Mouse (Mus musculus) brain, embryonic 14.5 days (tissue): ENCODE results near the gene Stard9. TPM values are rescaled to one million over a fixed set of nuclear protein-coding genes. Genes with fewer than 3 reads are reported as not detected.

ENCODE experiments used
- DNase-seq: peaks from one replicate; pipeline ENCODE4 v3.0.0-alpha.2; 2011; ENCODE audit warnings: low read depth
- CTCF ChIP-seq: fragments of 200-500 bp; IDR thresholded peaks from 2 replicates; pipeline ENCODE4 v1.5.1; 2012; ENCODE audit warnings: inconsistent platforms, mild to moderate bottlenecking, moderate library complexity, borderline replicate concordance; ENCODE audit not compliant: insufficient read depth, insufficient read length; ENCODE audit errors: extremely low read depth
- POLR2A ChIP-seq: fragments of 200-500 bp; IDR thresholded peaks from 2 replicates; pipeline ENCODE4 v1.6.1; 2012; ENCODE audit warnings: mild to moderate bottlenecking, inconsistent platforms, borderline replicate concordance; ENCODE audit not compliant: poor library complexity, insufficient read depth, insufficient read length, severe bottlenecking; ENCODE audit errors: extremely low read depth
- polyA plus RNA-seq: library from polyadenylated mRNA; depleted of rRNA; stranded (reverse); fragments of >200 nt; gene quantifications from 2 replicates; pipeline ENCODE4 v1.2.3, GENCODE M21; 2012

Stard9 gene
- polyA plus RNA-seq, 1 experiment = 16.1 TPM

GRCm38 (mm10) chr2:120628076-120628865 is 650 bp upstream of the Stard9 start:
- TF ChIP-seq POLR2A = no peak
- no peak for TF ChIP-seq CTCF
- no peak for DNase-seq

DNA sequence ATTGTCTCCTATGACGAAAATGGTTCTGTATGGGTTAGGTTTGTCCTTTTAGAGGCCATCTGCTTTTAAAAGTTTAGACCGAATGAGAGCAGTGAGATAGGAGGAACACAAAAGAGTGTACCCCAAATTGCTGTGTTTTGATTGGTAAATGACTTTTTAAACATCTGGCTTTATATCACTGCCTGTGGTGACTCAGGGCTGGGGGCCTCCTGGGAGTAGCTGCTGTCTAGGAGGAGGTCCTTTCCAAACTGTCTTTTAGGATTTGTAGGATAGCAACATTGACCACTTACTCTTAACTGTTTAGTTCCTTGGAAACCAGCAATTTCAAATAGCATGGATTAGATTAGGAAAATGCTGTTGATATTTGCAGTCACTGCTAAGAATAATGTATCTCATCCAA is 1.3 kb downstream of the Stard9 start:
- DNase-seq = no peak
- TF ChIP-seq CTCF (no peak), POLR2A (no peak)

DNA sequence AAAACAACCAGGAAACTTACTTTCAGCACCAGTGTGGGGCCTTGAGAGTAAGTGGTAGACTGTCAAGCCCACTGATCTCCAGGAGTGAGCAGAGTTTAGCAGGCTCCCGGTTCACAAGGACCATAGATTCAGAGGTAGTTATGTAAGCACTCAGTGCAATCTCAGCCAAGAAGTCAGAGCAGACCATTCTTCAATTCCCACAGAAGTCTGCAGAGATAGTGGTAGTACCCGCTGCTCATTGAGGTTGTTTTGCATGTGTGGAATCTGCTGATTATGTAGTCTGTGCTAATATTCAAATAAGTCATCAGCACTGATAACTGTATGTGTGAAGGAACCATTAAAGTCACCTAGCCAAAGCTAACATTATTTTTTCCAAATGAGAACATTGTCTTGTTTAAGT is 1.7 kb downstream of the Stard9 start:
- DNase-seq = no peak
- TF ChIP-seq CTCF (no peak), POLR2A (no peak)

GRCm38 (mm10) chr2:120631521-120631920 is 2.6 kb downstream of the Stard9 start:
- TF ChIP-seq CTCF = no peak
- TF ChIP-seq POLR2A = no peak
- no peak for DNase-seq

- TF ChIP-seq POLR2A (no peak), CTCF (no peak)
- DNase-seq = no peak
Observed at GRCm38 (mm10) chr2:120631957-120632356, 3.0 kb downstream of the Stard9 start.

GRCm38 (mm10) chr2:120640835-120641234 is 11.9 kb downstream of the Stard9 start:
- DNase-seq = no peak
- TF ChIP-seq CTCF (no peak), POLR2A (no peak)

GRCm38 (mm10) chr2:120643836-120644235 is 14.9 kb downstream of the Stard9 start:
- DNase-seq = peak; percentile 77
- TF ChIP-seq POLR2A (no peak), CTCF (no peak)

DNA sequence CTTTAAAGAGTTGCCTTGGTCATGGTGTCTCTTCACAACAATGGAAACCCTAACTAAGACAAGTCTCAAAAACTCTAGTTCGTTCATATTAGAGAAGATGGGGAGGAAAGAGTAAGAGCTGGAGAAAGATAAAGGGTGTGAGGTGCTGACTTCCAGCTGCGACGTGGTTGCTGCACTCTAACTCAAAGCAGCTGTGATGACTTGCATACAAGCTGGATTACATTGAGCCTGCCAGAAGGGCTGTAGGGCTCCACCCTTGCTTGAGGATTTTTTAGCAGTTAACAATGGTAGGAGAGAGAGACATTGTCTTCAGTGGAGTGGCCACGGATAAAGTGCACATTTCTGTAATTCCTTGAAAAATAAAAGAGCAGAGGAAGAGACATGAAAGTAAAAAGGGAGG is 17.9 kb downstream of the Stard9 start:
- no peak for DNase-seq
- TF ChIP-seq CTCF = no peak
- no peak for TF ChIP-seq POLR2A

- DNase-seq = no peak
- TF ChIP-seq POLR2A (no peak), CTCF (no peak)
Observed at GRCm38 (mm10) chr2:120652256-120652924, 23.5 kb downstream of the Stard9 start.

DNA sequence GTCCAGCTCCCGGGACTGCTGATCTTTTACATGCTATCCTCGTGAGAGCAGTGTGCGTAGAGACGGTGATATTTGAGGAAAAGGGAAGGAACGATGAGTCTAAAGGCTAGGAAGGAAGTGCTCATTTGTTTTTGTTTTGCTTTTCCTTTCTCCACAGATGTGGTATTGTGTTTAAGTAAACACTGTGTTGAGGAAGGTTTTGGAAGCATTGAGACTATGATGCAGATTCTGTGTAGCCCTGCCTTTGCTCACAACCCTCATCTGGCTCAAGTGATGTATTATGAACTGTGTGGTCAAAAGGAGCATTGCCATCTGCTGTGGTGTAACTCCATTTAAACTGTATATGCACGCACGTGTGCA is 24.0 kb downstream of the Stard9 start:
- peak; percentile 1 for DNase-seq

DNA sequence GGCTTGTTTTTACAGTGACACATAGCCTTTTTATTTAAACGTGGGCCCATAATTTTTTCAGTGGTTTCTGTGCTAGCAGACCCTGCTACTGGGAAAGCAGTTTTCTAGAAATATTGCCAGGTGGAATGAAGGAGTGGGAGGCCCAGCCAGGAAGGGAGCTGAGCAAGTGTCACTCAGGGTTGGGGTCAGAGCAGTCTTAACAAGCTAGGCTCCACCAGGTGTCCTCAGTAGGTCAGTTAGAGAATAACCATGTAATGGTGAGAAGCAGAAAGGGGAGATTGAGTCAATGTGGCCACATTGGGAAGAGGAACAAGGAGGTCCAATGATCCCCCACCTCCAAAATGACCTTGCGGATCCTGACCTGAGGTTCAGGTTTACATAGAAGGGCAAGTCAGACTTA is 25.8 kb downstream of the Stard9 start:
- TF ChIP-seq CTCF (no peak), POLR2A (no peak)
- no peak for DNase-seq

More for the DNA sequence above, 24.0 kb downstream of the Stard9 start:
- TF ChIP-seq POLR2A = no peak
- TF ChIP-seq CTCF = no peak

GRCm38 (mm10) chr2:120655905-120656304 is 27.0 kb downstream of the Stard9 start:
- no peak for DNase-seq
- TF ChIP-seq CTCF (no peak), POLR2A (no peak)

GRCm38 (mm10) chr2:120656711-120657110 is 27.8 kb downstream of the Stard9 start:
- TF ChIP-seq POLR2A (no peak), CTCF (no peak)
- no peak for DNase-seq

- no peak for TF ChIP-seq CTCF
- no peak for TF ChIP-seq POLR2A
- peak; percentile 13 for DNase-seq
Observed at GRCm38 (mm10) chr2:120658486-120658885, 29.6 kb downstream of the Stard9 start.

GRCm38 (mm10) chr2:120659318-120659717 is 30.4 kb downstream of the Stard9 start:
- TF ChIP-seq CTCF = no peak
- TF ChIP-seq POLR2A = no peak
- no peak for DNase-seq
